26 mouse cellular contexts compared by ENCODE assay signal in the genomic region with DNA sequence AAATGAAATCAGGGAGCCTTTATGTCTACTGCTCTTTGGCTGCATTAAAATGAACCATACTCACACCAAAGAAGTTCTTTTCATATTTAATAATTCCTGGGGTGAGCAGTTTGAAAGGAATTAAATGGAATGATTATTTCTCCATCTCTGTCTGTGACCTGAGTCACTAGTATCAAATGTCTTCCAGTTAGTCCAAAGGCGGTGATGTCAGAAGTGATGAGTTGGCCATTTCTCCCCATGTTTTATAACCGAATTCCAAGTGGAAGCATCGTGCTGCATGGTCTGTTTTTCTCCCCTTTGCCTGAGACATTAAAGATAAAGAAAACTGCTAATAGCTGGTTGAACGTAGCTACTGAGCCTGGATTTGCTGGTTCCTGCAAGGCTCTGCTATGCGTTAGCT.
DNase-seq lines count a peak whose midpoint lies in the region; ATAC-seq lines count a peak whose summit lies in the region.
"Had no signal": no experiment of that assay in that cellular context is flagged by ENCODE, and none has a peak within 500 bp of the region (broad histone marks: within the 10 kb centered on the region; RNA-seq: fewer than 3 reads in every experiment).

No protein-coding gene starts in this region.

- H3K4me2 ChIP-seq in hindbrain, embryonic 14.5 days (replicated peaks): no peak overlapping the region
- H3K4me2 ChIP-seq: embryonic facial prominence, embryonic 13.5 days; forebrain, embryonic 12.5 days; forebrain, embryonic 15.5 days; heart, embryonic 12.5 days; heart, embryonic 15.5 days; intestine, embryonic 15.5 days; kidney, embryonic 15.5 days had no signal

- no peak overlapping the region for H3K9ac ChIP-seq in hindbrain, embryonic 14.5 days
- H3K9ac ChIP-seq: embryonic facial prominence, embryonic 13.5 days; forebrain, embryonic 12.5 days; forebrain, embryonic 15.5 days; heart, embryonic 12.5 days; heart, embryonic 15.5 days; intestine, embryonic 15.5 days; kidney, embryonic 15.5 days had no signal

- 78% methylated on average over 5 of the region's 5 CpGs for WGBS in hindbrain, embryonic 14.5 days

- no peaks in the 10 kb centered on the region for H3K9me3 ChIP-seq in hindbrain, embryonic 14.5 days (ENCODE audit: control insufficient read depth, low read length)
- H3K9me3 ChIP-seq: embryonic facial prominence, embryonic 10.5 days; embryonic facial prominence, embryonic 13.5 days; forebrain, embryonic 12.5 days; forebrain, embryonic 15.5 days; heart, embryonic 15.5 days; intestine, embryonic 15.5 days; kidney, embryonic 15.5 days had no signal

- H3K4me1 ChIP-seq in hindbrain, embryonic 14.5 days (replicated peaks; ENCODE audit: control insufficient read depth, insufficient read depth, low read length): no peaks in the 10 kb centered on the region
- H3K4me1 ChIP-seq: embryonic facial prominence, embryonic 13.5 days; forebrain, embryonic 12.5 days; forebrain, embryonic 15.5 days; heart, embryonic 12.5 days; intestine, embryonic 15.5 days; kidney, embryonic 15.5 days had no signal

- ATAC-seq in hindbrain, embryonic 14.5 days (ENCODE audit: low FRiP score): no peak
- ATAC-seq: intestine, embryonic 15.5 days; Patski had no signal

- no peaks in the 10 kb centered on the region for H3K27me3 ChIP-seq in hindbrain, embryonic 14.5 days (ENCODE audit: control insufficient read depth, insufficient read depth, low read length)
- H3K27me3 ChIP-seq: embryonic facial prominence, embryonic 13.5 days; forebrain, embryonic 12.5 days; forebrain, embryonic 15.5 days; heart, embryonic 12.5 days; heart, embryonic 15.5 days; intestine, embryonic 15.5 days; kidney, embryonic 15.5 days; Patski had no signal

- no peaks in the 10 kb centered on the region for H3K36me3 ChIP-seq in hindbrain, embryonic 14.5 days (replicated peaks; ENCODE audit: control insufficient read depth, insufficient read depth)
- H3K36me3 ChIP-seq: embryonic facial prominence, embryonic 10.5 days; embryonic facial prominence, embryonic 13.5 days; forebrain, embryonic 12.5 days; forebrain, embryonic 15.5 days; heart, embryonic 12.5 days; heart, embryonic 15.5 days; hindbrain, embryonic 10.5 days; intestine, embryonic 15.5 days; kidney, embryonic 15.5 days had no signal

- DNase-seq in gastrocnemius, postnatal 25 days: peak; percentile 39
- no peak for DNase-seq in gastrocnemius, postnatal 14 days
- peak; percentile 31 for DNase-seq in 3T3-L1 (ENCODE audit: low read depth, low spot score)
- peak; percentile 67 for DNase-seq in Muller cell, postnatal 12 days (ENCODE audit: inconsistent ontology term)
- DNase-seq in fibroblast of lung, adult 2 months (ENCODE audit: low read depth): peak; percentile 53
- no peak for DNase-seq in cerebellum, postnatal 4 days (ENCODE audit: low spot score in 2 of 2)
- no peak for DNase-seq in hindbrain, embryonic 14.5 days (ENCODE audit: low spot score)
- DNase-seq: adrenal gland, postnatal 10 days; adrenal gland, postnatal 36 days; cerebellum, adult 11-12 months; cerebellum, adult 9-10 months; cerebellum, postnatal 14 days; heart, adult 18-20 months; heart, postnatal 36 days; kidney, adult 11 months; kidney, adult 8-10 months had no signal

- intact Hi-C loops in gastrocnemius, postnatal 14 days (cut with DNase I; ENCODE audit: low total_unique reads): no loop called here

- H3K4me3 ChIP-seq in hindbrain, embryonic 14.5 days (replicated peaks; ENCODE audit: low read length): no peak overlapping the region
- H3K4me3 ChIP-seq: embryonic facial prominence, embryonic 10.5 days; embryonic facial prominence, embryonic 13.5 days; forebrain, embryonic 12.5 days; forebrain, embryonic 15.5 days; heart, embryonic 12.5 days; heart, embryonic 15.5 days; hindbrain, embryonic 10.5 days; intestine, embryonic 15.5 days; kidney, embryonic 15.5 days had no signal

- H3K27ac ChIP-seq in hindbrain, embryonic 14.5 days: no peak overlapping the region
- H3K27ac ChIP-seq: embryonic facial prominence, embryonic 10.5 days; embryonic facial prominence, embryonic 13.5 days; forebrain, embryonic 12.5 days; forebrain, embryonic 15.5 days; heart, embryonic 15.5 days; hindbrain, embryonic 10.5 days; intestine, embryonic 15.5 days; kidney, embryonic 15.5 days had no signal

Comparison
In these comparisons a context has a peak if more than half of its experiments do, and no peak if none do; other contexts are left out.
1. DNase-seq: peak in gastrocnemius, postnatal 25 days (single experiment), 3T3-L1 (single experiment), Muller cell, postnatal 12 days (single experiment) and fibroblast of lung, adult 2 months (single experiment); none in gastrocnemius, postnatal 14 days (single experiment), cerebellum, postnatal 4 days (0 of 2) and hindbrain, embryonic 14.5 days (single experiment).